Mouse (Mus musculus) CH12.LX (cell line): ENCODE measurements at regions not wholly inside any gene's neighbourhood (a gene's known extent, or its start where the extent isn't known, plus 50 kb on each side); places are given as distances from the start of the nearest gene placed in this dataset.

Experiments
- CHD2 ChIP-seq: IDR thresholded peaks from 2 replicates; pipeline ENCODE4 v1.6.1; 2011; ENCODE audit warnings: low read length, improper control_type of control experiment
- CTCF ChIP-seq, 2 experiments: IDR thresholded peaks in 1 of 2; conservative IDR thresholded peaks in 1 of 2; 2 replicates each; pipeline ENCODE4 v1.5.1; 2011 to 2012; ENCODE audit warnings: low read depth in 2 of 2, low read length in 2 of 2, improper control_type of control experiment in 1 of 2, inconsistent platforms in 1 of 2, mild to moderate bottlenecking in 1 of 2, moderate library complexity in 1 of 2
- EP300 ChIP-seq: IDR thresholded peaks from 2 replicates; pipeline ENCODE4 v1.6.1; 2011; ENCODE audit warnings: low read length, improper control_type of control experiment
- MAFK ChIP-seq: IDR thresholded peaks from 2 replicates; pipeline ENCODE4 v1.6.1; 2011; ENCODE audit warnings: low read length, improper control_type of control experiment; ENCODE audit not compliant: insufficient replicate concordance
- MXI1 ChIP-seq: IDR thresholded peaks from 2 replicates; pipeline ENCODE4 v1.6.1; 2011; ENCODE audit warnings: mild to moderate bottlenecking, low read depth, low read length, improper control_type of control experiment
- NELFE ChIP-seq: IDR thresholded peaks from 2 replicates; pipeline ENCODE4 v1.6.1; 2011; ENCODE audit warnings: low read depth, low read length, improper control_type of control experiment
- PAX5 ChIP-seq: IDR thresholded peaks from 2 replicates; pipeline ENCODE4 v1.6.1; 2012; ENCODE audit warnings: low read length, inconsistent platforms, mixed read lengths
- POLR2A ChIP-seq: IDR thresholded peaks from 2 replicates; pipeline ENCODE4 v1.6.1; 2011; ENCODE audit warnings: low read depth, mild to moderate bottlenecking, improper control_type of control experiment, low read length
- ZC3H11A ChIP-seq: IDR thresholded peaks from 2 replicates; pipeline ENCODE4 v1.6.1; 2012; ENCODE audit warnings: low read depth, mild to moderate bottlenecking, inconsistent platforms, low read length, improper control_type of control experiment
- ZMIZ1 ChIP-seq: IDR thresholded peaks from 2 replicates; pipeline ENCODE4 v1.6.1; 2012; ENCODE audit warnings: low read depth, mild to moderate bottlenecking, inconsistent platforms, low read length, improper control_type of control experiment

DNA sequence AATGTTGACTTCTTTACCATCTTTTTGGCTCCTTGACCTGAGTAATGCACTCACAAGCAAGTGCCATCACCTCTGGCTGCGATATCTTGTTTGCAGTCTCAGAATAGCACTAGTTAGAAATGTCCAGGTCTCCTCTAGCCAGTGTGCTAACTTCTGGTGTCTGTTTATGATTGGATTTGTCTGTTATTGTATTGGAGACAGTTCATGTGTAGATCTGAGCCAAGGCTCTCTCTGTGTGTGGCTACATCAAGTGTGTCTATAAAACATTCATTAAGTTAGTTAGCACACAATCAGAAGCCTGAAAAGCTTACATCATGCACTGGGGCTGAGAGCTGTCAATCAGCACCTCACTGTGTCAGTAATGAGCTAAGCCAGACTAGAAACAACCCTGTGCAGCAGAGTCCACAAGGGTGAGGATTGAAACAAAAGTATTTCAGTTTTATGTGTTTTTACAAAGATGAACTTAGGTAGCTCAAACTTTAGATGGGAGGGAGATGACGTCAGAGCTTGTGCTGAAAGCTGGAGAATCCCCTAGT lies 214.5 kb downstream of the Fam76b start:
- no peak for TF ChIP-seq POLR2A
- TF ChIP-seq CTCF (conservative IDR thresholded peaks at IDR 0.05 in 1 of 2, IDR thresholded peaks at IDR 0.05 in 1 of 2; ENCODE audit: low read depth in 2 of 2, low read length in 2 of 2): no peak
- TF ChIP-seq ZC3H11A: no peak
- no peak for TF ChIP-seq NELFE
- no peak for TF ChIP-seq PAX5
- TF ChIP-seq MAFK: no peak
- TF ChIP-seq MXI1: no peak
- TF ChIP-seq CHD2: no peak
- no peak for TF ChIP-seq EP300
- no peak for TF ChIP-seq ZMIZ1
